Mouse (Mus musculus): ENCODE measurements around the gene Ndufb7. TPM values are rescaled to one million over a fixed set of nuclear protein-coding genes. Genes with fewer than 3 reads are reported as not detected.

The Ndufb7 gene
- polyA plus RNA-seq, 2 experiments, result 237 to 313 TPM

DNA sequence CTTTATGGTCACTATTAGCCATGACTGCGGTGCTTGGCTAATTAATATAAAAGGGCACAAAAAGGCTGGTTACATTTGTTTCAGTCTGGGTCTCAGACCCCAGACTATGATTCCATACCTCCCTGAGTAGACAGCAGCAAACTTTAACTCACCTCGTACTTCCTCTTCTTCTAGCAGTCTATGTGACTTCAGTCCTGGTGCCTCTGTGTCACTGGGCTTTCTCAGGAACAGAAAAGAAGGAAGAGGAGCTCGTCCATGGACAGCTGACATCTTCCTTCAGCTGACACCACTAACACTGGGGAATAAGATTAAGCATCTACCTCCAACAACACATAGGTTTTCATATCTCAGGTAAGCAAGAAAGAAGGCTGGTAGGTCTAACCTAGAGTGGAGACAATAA is 30.7 kb upstream of the Ndufb7 start, which contains the start of gene Olfr370:
TSS of gene Olfr370 (plus strand) at position 45 of the 400 bp plus-strand sequence.
- Histone ChIP-seq H3K36me3 (ENCODE audit: control insufficient read depth, insufficient read depth, low read length) (no peaks in the 10 kb centered on the region), H3K27me3 (ENCODE audit: control insufficient read depth, insufficient read depth, low read length) (no peaks in the 10 kb centered on the region), H3K4me3 (replicated peaks; ENCODE audit: low read length) (no peak within 1 kb of the TSS), H3K9me3 (ENCODE audit: control insufficient read depth, low read length) (no peaks in the 10 kb centered on the region), H3K9ac (ENCODE audit: low read depth, low read length, severe bottlenecking) (no peak within 1 kb of the TSS), H3K4me1 (ENCODE audit: control insufficient read depth, insufficient read depth, low read length) (no peaks in the 10 kb centered on the region), H3K27ac (replicated peaks; ENCODE audit: low read depth, low read length) (no peak within 1 kb of the TSS), H3K4me2 (replicated peaks; ENCODE audit: low read depth, low read length, severe bottlenecking) (no peak within 1 kb of the TSS)
- 78% methylated on average over 3 of the region's 3 CpGs for WGBS
- DNase-seq (ENCODE audit: low spot score) (no peak), ATAC-seq (ENCODE audit: low FRiP score, low read depth) (no peak)
- TF ChIP-seq POLR2A (IDR thresholded peaks at IDR 0.05; ENCODE audit: borderline replicate concordance, extremely low read depth, insufficient read depth, insufficient read length), result no peak

DNA sequence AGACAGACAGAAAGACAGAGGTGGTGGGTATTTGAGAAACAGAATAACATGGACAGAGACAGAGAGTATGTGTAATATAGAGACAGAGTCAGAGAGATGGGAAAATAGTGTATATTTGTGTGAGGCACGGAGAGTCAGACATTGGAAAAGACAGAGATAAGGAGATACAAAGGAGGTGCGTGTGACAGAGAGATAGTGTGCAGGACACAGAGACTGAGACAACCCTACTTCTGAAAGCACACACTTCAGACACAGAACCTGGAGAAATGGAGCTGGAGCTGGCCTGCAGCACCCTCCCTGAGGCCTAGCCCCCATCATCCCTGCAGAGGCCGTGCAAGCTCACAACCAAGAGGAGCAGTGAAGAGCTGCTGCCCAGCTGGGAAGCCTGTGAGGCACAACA is 3.8 kb upstream of the Ndufb7 start:
- no peak overlapping the region for H3K4me2 ChIP-seq (replicated peaks; ENCODE audit: low read depth, low read length, severe bottlenecking)
- H3K36me3 ChIP-seq (ENCODE audit: control insufficient read depth, insufficient read depth, low read length), result no peaks in the 10 kb centered on the region
- no peak overlapping the region for H3K9ac ChIP-seq (ENCODE audit: low read depth, low read length, severe bottlenecking)
- 74% methylated on average over 3 of the region's 3 CpGs for WGBS
- no peak overlapping the region for H3K27ac ChIP-seq (replicated peaks; ENCODE audit: low read depth, low read length)
- no peaks in the 10 kb centered on the region for H3K27me3 ChIP-seq (ENCODE audit: control insufficient read depth, insufficient read depth, low read length)
- no peaks in the 10 kb centered on the region for H3K9me3 ChIP-seq (ENCODE audit: control insufficient read depth, low read length)
- DNase-seq (ENCODE audit: low spot score) (no peak), ATAC-seq (ENCODE audit: low FRiP score, low read depth) (no peak)
- H3K4me3 ChIP-seq (replicated peaks; ENCODE audit: low read length), result no peak overlapping the region
- H3K4me1 ChIP-seq (ENCODE audit: control insufficient read depth, insufficient read depth, low read length), result peaks cover 4% of the 10 kb centered on the region
- no peak for TF ChIP-seq POLR2A (IDR thresholded peaks at IDR 0.05; ENCODE audit: borderline replicate concordance, extremely low read depth, insufficient read depth, insufficient read length)

DNA sequence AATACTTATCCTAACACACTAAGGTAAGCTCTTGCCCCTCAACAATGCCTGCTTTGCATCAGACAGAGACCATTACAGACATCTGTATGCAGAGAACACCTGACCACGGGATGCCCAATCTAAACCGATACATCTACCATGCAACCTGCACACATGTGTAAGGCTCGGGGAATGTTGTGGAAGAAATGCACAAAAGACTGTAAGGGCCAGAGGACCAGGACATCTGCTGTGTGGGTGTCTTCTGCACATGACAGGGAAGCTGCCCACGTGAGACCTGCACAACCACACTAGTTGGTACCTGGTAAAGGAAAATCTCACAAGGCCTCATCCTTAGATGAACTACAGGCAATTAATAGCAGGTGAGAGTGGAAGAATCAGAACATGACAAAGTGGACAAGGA is 3.2 kb upstream of the Ndufb7 start:
- H3K9ac ChIP-seq (ENCODE audit: low read depth, low read length, severe bottlenecking), result no peak overlapping the region
- no peak overlapping the region for H3K4me2 ChIP-seq (replicated peaks; ENCODE audit: low read depth, low read length, severe bottlenecking)
- TF ChIP-seq POLR2A (IDR thresholded peaks at IDR 0.05; ENCODE audit: borderline replicate concordance, extremely low read depth, insufficient read depth, insufficient read length), result no peak
- no peak overlapping the region for H3K4me3 ChIP-seq (replicated peaks; ENCODE audit: low read length)
- no peak overlapping the region for H3K27ac ChIP-seq (replicated peaks; ENCODE audit: low read depth, low read length)
- no peaks in the 10 kb centered on the region for H3K36me3 ChIP-seq (ENCODE audit: control insufficient read depth, insufficient read depth, low read length)
- 69% methylated on average over 4 of the region's 4 CpGs for WGBS
- H3K4me1 ChIP-seq (ENCODE audit: control insufficient read depth, insufficient read depth, low read length), result peaks cover 9% of the 10 kb centered on the region
- DNase-seq (ENCODE audit: low spot score), result no peak
- no peaks in the 10 kb centered on the region for H3K9me3 ChIP-seq (ENCODE audit: control insufficient read depth, low read length)
- ATAC-seq (ENCODE audit: low FRiP score, low read depth), result no peak
- no peaks in the 10 kb centered on the region for H3K27me3 ChIP-seq (ENCODE audit: control insufficient read depth, insufficient read depth, low read length)

DNA sequence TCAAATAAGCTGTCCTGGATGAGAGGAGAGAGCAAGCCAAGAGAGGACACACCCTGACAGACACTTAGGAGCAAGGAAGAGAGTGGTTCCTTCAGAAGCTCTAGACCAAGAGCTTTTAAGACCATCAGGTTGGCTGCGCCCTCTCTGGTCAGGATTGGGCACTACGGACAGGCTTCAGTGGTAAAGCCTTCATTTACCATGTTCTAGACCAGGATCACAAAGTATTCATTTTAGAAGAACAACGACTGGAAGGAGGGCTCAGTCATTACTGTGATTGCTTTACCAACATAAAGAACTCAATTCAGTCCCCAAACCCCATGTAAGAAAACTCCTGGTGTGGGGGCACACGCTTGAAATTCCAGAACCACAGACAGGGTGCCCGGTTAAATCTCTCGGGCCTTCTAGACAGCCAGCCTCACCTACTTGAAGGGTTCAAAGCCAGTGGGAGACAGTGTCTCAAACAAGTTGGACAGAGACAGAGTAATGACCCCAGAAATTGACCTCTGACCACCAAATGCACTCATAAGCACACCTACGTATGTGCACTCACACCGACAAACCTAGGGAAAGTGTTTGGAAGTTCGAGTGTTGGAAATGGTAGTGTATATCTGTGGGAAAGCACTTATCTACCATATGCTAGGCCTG is 618 bp upstream of the Ndufb7 start:
- Histone ChIP-seq H3K27ac (replicated peaks; ENCODE audit: low read depth, low read length) (no peak overlapping the region), H3K4me3 (replicated peaks; ENCODE audit: low read length) (peak overlapping the region; percentile 71; the same call in 1 of the 2 replicates), H3K4me1 (ENCODE audit: control insufficient read depth, insufficient read depth, low read length) (peaks cover 9% of the 10 kb centered on the region), H3K4me2 (replicated peaks; ENCODE audit: low read depth, low read length, severe bottlenecking) (peak overlapping the region; percentile 86; the same call in 1 of the 2 replicates), H3K9me3 (ENCODE audit: control insufficient read depth, low read length) (no peaks in the 10 kb centered on the region), H3K27me3 (ENCODE audit: control insufficient read depth, insufficient read depth, low read length) (no peaks in the 10 kb centered on the region), H3K9ac (ENCODE audit: low read depth, low read length, severe bottlenecking) (no peak overlapping the region), H3K36me3 (ENCODE audit: control insufficient read depth, insufficient read depth, low read length) (peaks cover 15% of the 10 kb centered on the region)
- TF ChIP-seq POLR2A (IDR thresholded peaks at IDR 0.05; ENCODE audit: borderline replicate concordance, extremely low read depth, insufficient read depth, insufficient read length), result no peak
- WGBS, result 73% methylated on average over 9 of the region's 9 CpGs
- no peak for DNase-seq (ENCODE audit: low spot score)
- no peak; the same call in 1 of the 2 replicates for ATAC-seq (ENCODE audit: low FRiP score, low read depth)

DNA sequence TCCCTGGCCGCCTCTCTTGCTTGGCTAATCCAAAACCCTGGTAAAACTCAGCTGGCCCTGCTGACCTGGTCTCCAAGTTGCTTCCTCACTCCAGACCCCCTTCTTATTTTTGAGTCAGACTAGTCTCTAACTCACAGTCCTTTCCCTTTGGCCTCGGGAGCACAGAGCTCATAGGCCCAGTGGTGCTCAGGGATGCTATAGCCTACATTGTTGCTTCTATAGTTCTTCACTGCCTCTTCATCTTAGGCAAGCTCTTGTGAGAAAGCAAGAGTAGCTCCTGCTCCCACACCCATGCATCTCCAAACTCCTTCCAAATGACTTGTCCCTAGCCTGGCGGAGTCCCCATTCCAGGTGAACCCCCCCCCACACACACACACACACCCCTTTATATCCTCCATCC is 1.2 kb downstream of the Ndufb7 start:
- WGBS, result 61% methylated on average over 3 of the region's 3 CpGs
- TF ChIP-seq POLR2A (IDR thresholded peaks at IDR 0.05; ENCODE audit: borderline replicate concordance, extremely low read depth, insufficient read depth, insufficient read length), result no peak
- Histone ChIP-seq H3K4me3 (replicated peaks; ENCODE audit: low read length) (peak overlapping the region; percentile 71), H3K27me3 (ENCODE audit: control insufficient read depth, insufficient read depth, low read length) (no peaks in the 10 kb centered on the region), H3K4me2 (replicated peaks; ENCODE audit: low read depth, low read length, severe bottlenecking) (peak overlapping the region; percentile 86), H3K36me3 (ENCODE audit: control insufficient read depth, insufficient read depth, low read length) (peaks cover 33% of the 10 kb centered on the region), H3K9ac (ENCODE audit: low read depth, low read length, severe bottlenecking) (peak overlapping the region; percentile 75), H3K9me3 (ENCODE audit: control insufficient read depth, low read length) (no peaks in the 10 kb centered on the region), H3K27ac (replicated peaks; ENCODE audit: low read depth, low read length) (no peak overlapping the region), H3K4me1 (ENCODE audit: control insufficient read depth, insufficient read depth, low read length) (peaks cover 9% of the 10 kb centered on the region)
- DNase-seq (ENCODE audit: low spot score), result no peak
- no peak for ATAC-seq (ENCODE audit: low FRiP score, low read depth)
